Mouse (Mus musculus) layer of hippocampus, postnatal 10 days (tissue): Measurements from ENCODE around the gene Dkkl1. TPM values are rescaled to one million over a fixed set of nuclear protein-coding genes. Genes with fewer than 3 reads are reported as not detected.

Source experiments
- DNase-seq, 2 experiments: peaks; one replicate each; pipeline ENCODE4 v3.0.0; 2021; ENCODE audit warnings: low spot score in 2 of 2
- microRNA-seq, 2 experiments: library from miRNA; unstranded; fragments of <30 nt; microRNA quantifications; one replicate each; pipeline ENCODE4 v1.2.0; 2021
- total RNA-seq, 2 experiments: library from RNA; stranded (reverse); gene quantifications; 2 replicates each; pipeline ENCODE4 v1.2.3; 2021

The Dkkl1 gene
- total RNA-seq, 2 experiments from 2014 or later, result 8.3 to 10.7 TPM

- peak; percentile 57 to 63 for DNase-seq
Observed at GRCm38 (mm10) chr7:45169495-45169894, 42.5 kb downstream of the Dkkl1 start.

DNA sequence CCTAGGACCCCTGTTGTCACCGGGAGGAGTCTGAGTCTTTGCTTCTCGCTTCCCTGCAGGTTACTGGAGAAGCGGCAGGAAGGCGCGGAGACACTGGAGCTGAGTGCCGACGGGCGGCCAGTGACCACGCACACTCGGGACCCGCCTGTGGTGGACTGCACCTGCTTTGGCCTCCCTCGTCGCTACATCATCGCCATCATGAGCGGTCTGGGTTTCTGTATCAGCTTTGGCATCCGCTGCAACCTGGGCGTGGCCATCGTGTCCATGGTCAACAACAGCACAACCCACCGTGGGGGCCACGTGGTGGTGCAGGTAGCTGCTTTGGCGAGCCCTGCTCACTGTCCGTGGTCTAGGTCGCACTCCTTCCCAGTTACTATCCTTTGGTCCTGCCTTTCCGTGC lies 43.3 kb downstream of the Dkkl1 start:
- no peak for DNase-seq

- peak; percentile 57 to 59 for DNase-seq
Observed at GRCm38 (mm10) chr7:45167761-45168445, 44.0 kb downstream of the Dkkl1 start.

DNA sequence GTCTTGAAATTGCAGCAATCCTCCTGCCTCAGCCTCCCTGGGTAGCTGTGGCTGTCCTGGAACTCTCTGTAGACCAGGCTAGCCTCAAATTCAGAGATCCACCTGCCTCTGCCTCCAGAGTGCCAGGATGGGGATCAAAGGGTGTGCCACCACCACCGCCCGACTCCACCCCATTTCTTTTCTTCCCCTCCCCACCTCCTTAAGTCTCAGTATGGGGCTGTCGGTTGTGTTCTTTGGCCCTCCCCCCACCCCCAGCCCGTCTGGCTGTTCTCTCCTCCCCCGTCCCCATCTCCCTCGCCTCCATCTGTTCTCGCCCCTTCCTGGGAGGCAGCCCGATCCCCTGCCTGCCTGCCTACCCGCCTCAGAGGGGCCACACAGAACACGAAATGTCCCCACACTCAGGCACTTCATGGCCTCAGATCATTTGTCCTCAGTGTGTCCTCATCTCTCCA lies 45.0 kb downstream of the Dkkl1 start:
- DNase-seq, result peak in 1 of 2 experiments; percentile 34

DNA sequence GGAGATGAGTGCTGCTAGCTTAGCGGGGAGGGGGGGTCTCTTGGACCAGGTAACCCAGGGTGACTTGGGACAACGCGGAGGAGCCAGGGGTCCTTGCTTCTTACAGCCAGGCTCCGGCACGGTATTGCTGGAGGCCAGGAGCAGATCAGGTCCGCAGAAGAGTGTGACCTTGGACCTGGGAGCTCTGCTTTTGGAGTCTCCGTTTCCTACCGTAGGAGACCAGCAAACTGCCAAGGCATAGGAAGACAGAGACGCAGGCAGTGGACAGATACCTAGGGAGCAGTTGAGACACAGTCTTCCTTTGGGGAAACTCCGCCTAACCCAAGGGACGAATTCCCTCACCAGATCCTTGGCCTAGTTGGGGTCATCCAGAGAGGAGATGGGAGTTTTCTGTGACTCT lies 46.2 kb downstream of the Dkkl1 start:
- no peak for DNase-seq

- no peak for DNase-seq
Observed at GRCm38 (mm10) chr7:45164833-45165232, 47.1 kb downstream of the Dkkl1 start.

GRCm38 (mm10) chr7:45163735-45164490 lies 48.0 kb downstream of the Dkkl1 start, which contains the start of gene Slc17a7:
Gene Slc17a7, plus strand, starts transcription at chr7:45163949.
- peak; percentile 41 to 53 for DNase-seq

- DNase-seq, result no peak
Observed at GRCm38 (mm10) chr7:45162996-45163615, 48.8 kb downstream of the Dkkl1 start.

- no peak for DNase-seq
Observed at GRCm38 (mm10) chr7:45162551-45162950, 49.4 kb downstream of the Dkkl1 start.

- peak; percentile 96 to 97 for DNase-seq
Observed at GRCm38 (mm10) chr7:45161612-45162473, 50.1 kb downstream of the Dkkl1 start.

DNA sequence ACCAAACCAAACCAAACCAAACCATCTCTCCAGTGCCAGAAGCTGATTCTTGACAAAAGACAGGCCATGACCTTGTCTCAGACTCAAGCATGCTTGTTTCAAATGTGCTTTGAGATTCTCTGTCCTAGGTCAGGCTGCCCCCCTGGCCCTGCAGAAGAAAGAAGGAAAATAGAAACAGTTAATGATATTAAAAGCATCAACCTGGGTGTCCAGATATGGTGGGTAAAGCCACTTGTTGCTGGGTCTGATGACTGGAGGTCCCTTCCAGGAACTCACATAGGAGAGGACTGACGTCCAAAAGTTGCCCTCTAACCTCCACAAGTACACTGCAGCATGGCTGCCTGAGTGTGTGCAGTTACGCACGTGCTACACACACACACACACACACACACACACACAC lies 51.1 kb downstream of the Dkkl1 start:
- no peak for DNase-seq

GRCm38 (mm10) chr7:45160316-45160800 lies 51.6 kb downstream of the Dkkl1 start:
- DNase-seq, result no peak

GRCm38 (mm10) chr7:45158991-45159390 lies 53.0 kb downstream of the Dkkl1 start:
- DNase-seq, result no peak

Small RNA genes lying within 50 kb of the gene (microRNA-seq; reads per million reads assigned to microRNA genes)
- gene Mir7055, result 1.1 to 2.5 reads per million in 2 experiments

Other genes with a start within 250 kb of the Dkkl1 start
- gene Cpt1c, start 237.3 kb downstream of the Dkkl1 start, total RNA-seq, result 100 to 1,000 TPM in 1 of 2 experiments, 10 to 100 TPM in 1; 99.2 to 101 TPM
- 100 to 1,000 TPM; 232 to 248 TPM for gene Prmt1, start 225.6 kb downstream of the Dkkl1 start, total RNA-seq
- gene Irf3, start 214.5 kb downstream of the Dkkl1 start, total RNA-seq, result 10 to 100 TPM; 38.1 to 42.5 TPM
- gene Bcl2l12, start 213.4 kb downstream of the Dkkl1 start, total RNA-seq, result 1 to 10 TPM; 5.4 to 5.5 TPM
- 100 to 1,000 TPM; 141 to 145 TPM for gene Scaf1, start 195.8 kb downstream of the Dkkl1 start, total RNA-seq
- 10 to 100 TPM; 12.2 to 12.3 TPM for gene Rras, start 194.2 kb downstream of the Dkkl1 start, total RNA-seq
- gene Prr12, start 159.3 kb downstream of the Dkkl1 start, total RNA-seq, result 10 to 100 TPM; 69.1 to 70.3 TPM
- 10 to 100 TPM; 47.2 to 51.6 TPM for gene Nosip, start 149.7 kb downstream of the Dkkl1 start, total RNA-seq
- 10 to 100 TPM in 1 of 2 experiments, 1 to 10 TPM in 1; 6.9 to 10.1 TPM for gene Prrg2, start 149.5 kb downstream of the Dkkl1 start, total RNA-seq
- gene Rcn3, start 119.9 kb downstream of the Dkkl1 start, total RNA-seq, result 10 to 100 TPM; 11.4 to 11.9 TPM
- gene Fcgrt, start 108.3 kb downstream of the Dkkl1 start, total RNA-seq, result 10 to 100 TPM; 17.9 to 23.1 TPM
- gene Rps11, start 87.7 kb downstream of the Dkkl1 start, total RNA-seq, result 100 to 1,000 TPM; 456 to 554 TPM
- 100 to 1,000 TPM; 946 to 985 TPM for gene Rpl13a, start 83.4 kb downstream of the Dkkl1 start, total RNA-seq
- not detected for gene Gm45713, start 75.9 kb downstream of the Dkkl1 start, total RNA-seq
- 1 to 10 TPM; 4.3 to 6.0 TPM for gene Flt3l, start 75.7 kb downstream of the Dkkl1 start, total RNA-seq
- 10 to 100 TPM; 60.7 to 63.1 TPM for gene Pih1d1, start 57.8 kb downstream of the Dkkl1 start, total RNA-seq
- 10 to 100 TPM; 12.2 to 17.3 TPM for gene Aldh16a1, start 57.6 kb downstream of the Dkkl1 start, total RNA-seq
- 1,000 to 10,000 TPM; 1,094 to 1,136 TPM for gene Slc17a7, start 48.2 kb downstream of the Dkkl1 start, total RNA-seq
- gene Gfy, start 32.6 kb downstream of the Dkkl1 start, total RNA-seq, result under 1 TPM; 0.18 to 0.43 TPM
- gene Pth2, start 31.2 kb downstream of the Dkkl1 start, total RNA-seq, result not detected
- gene Ccdc155, start 7.3 kb downstream of the Dkkl1 start, total RNA-seq, result 1 to 10 TPM; 2.2 to 2.9 TPM
- 10 to 100 TPM; 12.5 to 13.7 TPM for gene Tead2, start 3.6 kb upstream of the Dkkl1 start, total RNA-seq
- gene Cd37, start 27.0 kb upstream of the Dkkl1 start, total RNA-seq, result 1 to 10 TPM; 4.6 to 5.0 TPM
- 1 to 10 TPM; 1.0 to 1.2 TPM for gene Slc6a16, start 28.9 kb upstream of the Dkkl1 start, total RNA-seq
- gene Slc6a21, start 65.4 kb upstream of the Dkkl1 start, total RNA-seq, result not detected
- 10 to 100 TPM; 19.6 to 20.9 TPM for gene Trpm4, start 121.6 kb upstream of the Dkkl1 start, total RNA-seq
- gene Hrc, start 123.1 kb upstream of the Dkkl1 start, total RNA-seq, result under 1 TPM; 0.85 to 0.96 TPM
- gene Ppfia3, start 154.9 kb upstream of the Dkkl1 start, total RNA-seq, result 100 to 1,000 TPM; 124 to 128 TPM
- gene Lin7b, start 158.4 kb upstream of the Dkkl1 start, total RNA-seq, result 100 to 1,000 TPM; 137 to 163 TPM
- 100 to 1,000 TPM; 393 to 440 TPM for gene Snrnp70, start 183.6 kb upstream of the Dkkl1 start, total RNA-seq
- not detected for gene Kcna7, start 193.5 kb upstream of the Dkkl1 start, total RNA-seq
- gene Ntf5, start 201.5 kb upstream of the Dkkl1 start, total RNA-seq, result under 1 TPM; 0.18 to 0.22 TPM
- under 1 TPM in 1 of 2 experiments, not detected in 1; 0.75 TPM for gene Lhb, start 208.7 kb upstream of the Dkkl1 start, total RNA-seq
- gene Gys1, start 222.7 kb upstream of the Dkkl1 start, total RNA-seq, result 10 to 100 TPM; 18.9 to 20.9 TPM
- 10 to 100 TPM; 44.5 to 44.9 TPM for gene Ruvbl2, start 225.9 kb upstream of the Dkkl1 start, total RNA-seq
- 100 to 1,000 TPM; 429 to 433 TPM for gene Ftl1, start 247.7 kb upstream of the Dkkl1 start, total RNA-seq